Mouse (Mus musculus) lung, postnatal 0 days (tissue): ENCODE data around the gene Zfp593. TPM values are rescaled to one million over a fixed set of nuclear protein-coding genes. Genes with fewer than 3 reads are reported as not detected.
A peak's percentile ranks its signal among the peaks of the same experiment; 100 is the strongest.

Experiments
- ATAC-seq: fragments of 200-750 bp; cut with Nextera tagmentation; 2 replicates; pipeline ENCODE4 v1.8.0; 2017; ENCODE audit warnings: moderate library complexity
- DNase-seq: peaks from one replicate; pipeline ENCODE4 v3.0.0-alpha.2; 2016; ENCODE audit warnings: low spot score
- H3K27ac ChIP-seq: fragments of 300-500 bp; sonication (generic); 2 replicates; pipeline ENCODE4 v1.5.1; 2014; ENCODE audit warnings: antibody characterized with exemption, mild to moderate bottlenecking, low read length, mixed read lengths
- H3K27me3 ChIP-seq: fragments of 300-500 bp; sonication (generic); replicated peaks from 2 replicates; pipeline ENCODE4 v1.6.1; 2014; ENCODE audit warnings: low read length, mixed read lengths; ENCODE audit not compliant: insufficient read depth
- H3K36me3 ChIP-seq: fragments of 300-500 bp; sonication (generic); 2 replicates; pipeline ENCODE4 v1.6.1; 2014; ENCODE audit warnings: low read length, mixed read lengths; ENCODE audit not compliant: insufficient read depth
- H3K4me1 ChIP-seq: fragments of 300-500 bp; sonication (generic); 2 replicates; pipeline ENCODE4 v1.6.1; 2014; ENCODE audit warnings: antibody characterized with exemption, low read depth, low read length, mixed read lengths; ENCODE audit not compliant: insufficient read depth
- H3K4me2 ChIP-seq: fragments of 300-500 bp; sonication (generic); replicated peaks from 2 replicates; pipeline ENCODE4 v1.6.1; 2014; ENCODE audit warnings: low read depth, mild to moderate bottlenecking, low read length, moderate library complexity, mixed read lengths
- H3K4me3 ChIP-seq: fragments of 300-500 bp; sonication (generic); 2 replicates; pipeline ENCODE4 v1.5.1; 2014; ENCODE audit warnings: low read depth, low read length
- H3K9ac ChIP-seq: fragments of 300-500 bp; sonication (generic); replicated peaks from 2 replicates; pipeline ENCODE4 v1.6.1; 2014; ENCODE audit warnings: low read depth, mild to moderate bottlenecking
- H3K9me3 ChIP-seq: fragments of 300-500 bp; sonication (generic); 2 replicates; pipeline ENCODE4 v1.6.1; 2016; ENCODE audit warnings: low read length, mixed read lengths
- CTCF ChIP-seq: IDR thresholded peaks from 2 replicates; pipeline ENCODE4 v1.5.1; 2016; ENCODE audit warnings: antibody characterized with exemption, mild to moderate bottlenecking
- EP300 ChIP-seq: IDR thresholded peaks from 2 replicates; pipeline ENCODE4 v1.6.1; 2016; ENCODE audit warnings: antibody characterized with exemption, mild to moderate bottlenecking, control low read depth
- WGBS: fragments of 180-500 bp; shearing (Covaris S2); extraction: QIAGEN DNeasy Blood & Tissue Kit; methylation state at CpG from one replicate; pipeline ENCODE4 v1.1.7; 2014; 5-methylcytosine and 5-hydroxymethylcytosine counted together
- polyA plus RNA-seq: library from polyadenylated mRNA; unstranded; fragments of >200 nt; fragmentation: Nextera tagmentation; extraction: Ambion mirVana; gene quantifications from 2 replicates; pipeline ENCODE4 v1.2.1, GENCODE M21; 2015

Zfp593 gene
- polyA plus RNA-seq, 1 experiment from 2014 or later = 9.2 TPM

GRCm38 (mm10) chr4:134253722-134254324 lies 8.4 kb upstream of the Zfp593 start, which contains the start of gene Grrp1:
Gene Grrp1 (minus strand): TSS chr4:134254106.
- H3K27me3 ChIP-seq = peaks cover 24% of the 10 kb centered on the region
- peaks cover 20% of the 10 kb centered on the region for H3K4me1 ChIP-seq
- ATAC-seq (peak; percentile 7; the same call in 1 of the 2 replicates), DNase-seq (peak; percentile 45)
- 2% methylated on average over 13 of the region's 13 CpGs for WGBS
- TF ChIP-seq CTCF (no peak), EP300 (no peak)
- no peaks in the 10 kb centered on the region for H3K36me3 ChIP-seq
- peak within 1 kb of the TSS; percentile 60 for H3K27ac ChIP-seq
- H3K9ac ChIP-seq = peak within 1 kb of the TSS; percentile 23; the same call in 1 of the 2 replicates
- no peaks in the 10 kb centered on the region for H3K9me3 ChIP-seq
- H3K4me3 ChIP-seq = peak within 1 kb of the TSS; percentile 43
- peak within 1 kb of the TSS; percentile 84 for H3K4me2 ChIP-seq

- peak overlapping the region; percentile 23; the same call in 1 of the 2 replicates for H3K9ac ChIP-seq
- H3K4me3 ChIP-seq = peak overlapping the region; percentile 43
- no peaks in the 10 kb centered on the region for H3K36me3 ChIP-seq
- WGBS = 27% methylated on average over 15 of the region's 15 CpGs
- H3K4me2 ChIP-seq = peak overlapping the region; percentile 84
- TF ChIP-seq CTCF (no peak), EP300 (no peak)
- H3K27me3 ChIP-seq = peaks cover 24% of the 10 kb centered on the region
- no peaks in the 10 kb centered on the region for H3K9me3 ChIP-seq
- H3K4me1 ChIP-seq = peaks cover 20% of the 10 kb centered on the region
- no peak for DNase-seq
- peak overlapping the region; percentile 60 for H3K27ac ChIP-seq
- ATAC-seq = no peak
Observed at GRCm38 (mm10) chr4:134252911-134253721, 7.7 kb upstream of the Zfp593 start.

- ATAC-seq = peak; percentile 54
- H3K4me3 ChIP-seq = peak overlapping the region; percentile 43
- H3K27me3 ChIP-seq = peaks cover 24% of the 10 kb centered on the region
- peak; percentile 44 for DNase-seq
- peak overlapping the region; percentile 60 for H3K27ac ChIP-seq
- H3K4me2 ChIP-seq = peak overlapping the region; percentile 84
- H3K36me3 ChIP-seq = no peaks in the 10 kb centered on the region
- H3K4me1 ChIP-seq = peaks cover 20% of the 10 kb centered on the region
- TF ChIP-seq CTCF = no peak
- TF ChIP-seq EP300 = peak; percentile 37; the same call in 1 of the 2 replicates
- H3K9me3 ChIP-seq = no peaks in the 10 kb centered on the region
- WGBS = 17% methylated on average over 22 of the region's 22 CpGs
- no peak overlapping the region for H3K9ac ChIP-seq
Observed at GRCm38 (mm10) chr4:134252131-134252910, 6.9 kb upstream of the Zfp593 start.

GRCm38 (mm10) chr4:134251241-134252130 lies 6.1 kb upstream of the Zfp593 start:
- no peaks in the 10 kb centered on the region for H3K36me3 ChIP-seq
- peak overlapping the region; percentile 38 for H3K27ac ChIP-seq
- peak overlapping the region; percentile 84 for H3K4me2 ChIP-seq
- WGBS = 1% methylated on average over 86 of the region's 91 CpGs
- peaks cover 20% of the 10 kb centered on the region for H3K4me1 ChIP-seq
- H3K4me3 ChIP-seq = peak overlapping the region; percentile 43
- H3K27me3 ChIP-seq = peaks cover 24% of the 10 kb centered on the region
- ATAC-seq (no peak), DNase-seq (no peak)
- no peaks in the 10 kb centered on the region for H3K9me3 ChIP-seq
- no peak overlapping the region for H3K9ac ChIP-seq
- no peak for TF ChIP-seq EP300
- TF ChIP-seq CTCF = no peak

GRCm38 (mm10) chr4:134250930-134251240 lies 5.5 kb upstream of the Zfp593 start:
- peaks cover 16% of the 10 kb centered on the region; the same call in 1 of the 2 replicates for H3K4me1 ChIP-seq
- no peaks in the 10 kb centered on the region for H3K36me3 ChIP-seq
- H3K9ac ChIP-seq = no peak overlapping the region
- peak overlapping the region; percentile 43 for H3K4me3 ChIP-seq
- WGBS = 19% methylated on average over 10 of the region's 10 CpGs
- H3K9me3 ChIP-seq = no peaks in the 10 kb centered on the region
- no peak overlapping the region for H3K27ac ChIP-seq
- TF ChIP-seq CTCF (no peak), EP300 (no peak)
- DNase-seq = no peak
- peaks cover 24% of the 10 kb centered on the region for H3K27me3 ChIP-seq
- no peak for ATAC-seq
- H3K4me2 ChIP-seq = peak overlapping the region; percentile 84
